Mouse (Mus musculus) limb, embryonic 13.5 days (tissue): ENCODE results near the gene Kng1. TPM values are rescaled to one million over a fixed set of nuclear protein-coding genes. Genes with fewer than 3 reads are reported as not detected.

Source experiments
- ATAC-seq: fragments of 200-750 bp; cut with Nextera tagmentation; 2 replicates; pipeline ENCODE4 v1.8.0; 2017; ENCODE audit warnings: low read depth, moderate number of reproducible peaks, moderate TSS enrichment; ENCODE audit not compliant: low FRiP score
- H3K27ac ChIP-seq: fragments of 300-500 bp; sonication (generic); 2 replicates; pipeline ENCODE4 v1.5.1; 2015; ENCODE audit warnings: inconsistent platforms, mild to moderate bottlenecking, moderate library complexity
- H3K27me3 ChIP-seq: fragments of 300-500 bp; sonication (generic); 2 replicates; pipeline ENCODE4 v1.6.1; 2015; ENCODE audit warnings: mild to moderate bottlenecking, inconsistent platforms
- H3K36me3 ChIP-seq: fragments of 300-500 bp; sonication (generic); 2 replicates; pipeline ENCODE4 v1.6.1; 2015; ENCODE audit warnings: inconsistent platforms, mild to moderate bottlenecking, moderate library complexity
- H3K4me1 ChIP-seq: fragments of 300-500 bp; sonication (generic); 2 replicates; pipeline ENCODE4 v1.6.1; 2015; ENCODE audit warnings: inconsistent platforms
- H3K4me2 ChIP-seq: fragments of 300-500 bp; sonication (generic); replicated peaks from 2 replicates; pipeline ENCODE4 v1.6.1; 2015; ENCODE audit warnings: inconsistent platforms, mild to moderate bottlenecking, moderate library complexity
- H3K4me3 ChIP-seq: fragments of 300-500 bp; sonication (generic); 2 replicates; pipeline ENCODE4 v1.5.1; 2015; ENCODE audit warnings: moderate library complexity, mild to moderate bottlenecking, inconsistent platforms
- H3K9ac ChIP-seq: fragments of 300-500 bp; sonication (generic); 2 replicates; pipeline ENCODE4 v1.6.1; 2015; ENCODE audit warnings: mild to moderate bottlenecking, inconsistent platforms
- H3K9me3 ChIP-seq: fragments of 300-500 bp; sonication (generic); 2 replicates; pipeline ENCODE4 v1.6.1; 2016; ENCODE audit warnings: inconsistent platforms
- WGBS: fragments of 180-500 bp; shearing (Covaris S2); methylation state at CpG from one replicate; pipeline ENCODE4 v1.1.7; 2015; 5-methylcytosine and 5-hydroxymethylcytosine counted together
- microRNA-seq: library from miRNA; unstranded; fragments of <30 nt; microRNA quantifications from one replicate; pipeline ENCODE4, GENCODE M21; 2016
- polyA plus RNA-seq: library from polyadenylated mRNA; unstranded; fragments of >200 nt; fragmentation: Nextera tagmentation; extraction: Ambion mirVana; gene quantifications from 2 replicates; pipeline ENCODE4 v1.2.1, GENCODE M21; 2015

Gene Kng1
- polyA plus RNA-seq, 1 experiment from 2014 or later: 0.15 TPM

- H3K4me3 ChIP-seq: peak within 1 kb of the TSS; percentile 75
- H3K9ac ChIP-seq: peak within 1 kb of the TSS; percentile 89
- H3K9me3 ChIP-seq: no peaks in the 10 kb centered on the region
- under 1% methylated on average over 51 of the region's 51 CpGs for WGBS
- peak within 1 kb of the TSS; percentile 98 for H3K27ac ChIP-seq
- H3K4me2 ChIP-seq: peak within 1 kb of the TSS; percentile 86
- peaks cover 14% of the 10 kb centered on the region for H3K4me1 ChIP-seq
- peak; percentile 93 for ATAC-seq
- peaks cover 13% of the 10 kb centered on the region for H3K36me3 ChIP-seq
- no peaks in the 10 kb centered on the region for H3K27me3 ChIP-seq
Measured at GRCm38 (mm10) chr16:23127673-23128375, 70.2 kb downstream of the Kng1 start, which contains the start of gene Rfc4. Rfc4 (minus strand) TSS chr16:23127737.

- H3K4me1 ChIP-seq: peaks cover 14% of the 10 kb centered on the region
- WGBS: 90% methylated on average over 3 of the region's 3 CpGs
- no peaks in the 10 kb centered on the region for H3K36me3 ChIP-seq
- H3K4me2 ChIP-seq: no peak overlapping the region
- no peak overlapping the region for H3K9ac ChIP-seq
- no peak for ATAC-seq
- no peaks in the 10 kb centered on the region for H3K27me3 ChIP-seq
- no peak overlapping the region for H3K4me3 ChIP-seq
- H3K27ac ChIP-seq: no peak overlapping the region
- H3K9me3 ChIP-seq: no peaks in the 10 kb centered on the region
Measured at GRCm38 (mm10) chr16:23130303-23130702, 72.6 kb downstream of the Kng1 start.

Small RNA genes within 50 kb of the gene (microRNA-seq; reads per million reads assigned to microRNA genes)
- gene Gm49346: not detected

Other genes starting within 250 kb of the Kng1 start
- not detected in 2 replicates for gene Crygs, start 246.3 kb upstream of the Kng1 start, polyA plus RNA-seq
- 32.0 and 34.4 TPM in 2 replicates for gene Tbccd1, start 200.2 kb upstream of the Kng1 start, polyA plus RNA-seq
- 106 and 110 TPM in 2 replicates for gene Dnajb11, start 200.0 kb upstream of the Kng1 start, polyA plus RNA-seq
- 1.4 TPM in 1 of 2 replicates, not detected in the other for gene Ahsg, start 166.6 kb upstream of the Kng1 start, polyA plus RNA-seq
- gene Fetub, start 139.5 kb upstream of the Kng1 start, polyA plus RNA-seq: not detected in 2 replicates
- gene Hrg, start 106.8 kb upstream of the Kng1 start, polyA plus RNA-seq: not detected in 2 replicates
- gene Kng2, start 28.4 kb upstream of the Kng1 start, polyA plus RNA-seq: 0.17 TPM in 1 of 2 replicates, not detected in the other
- gene Eif4a2, start 49.6 kb downstream of the Kng1 start, polyA plus RNA-seq: 249 and 265 TPM in 2 replicates
- gene Rfc4, start 69.9 kb downstream of the Kng1 start, polyA plus RNA-seq: 136 TPM in 2 replicates
- gene Adipoq, start 88.7 kb downstream of the Kng1 start, polyA plus RNA-seq: 0.11 TPM in 1 of 2 replicates, not detected in the other
- 20.3 and 20.6 TPM in 2 replicates for gene St6gal1, start 166.9 kb downstream of the Kng1 start, polyA plus RNA-seq